Mouse (Mus musculus) heart, postnatal 14 days (tissue): ENCODE measurements around the gene Atp5j. TPM values are rescaled to one million over a fixed set of nuclear protein-coding genes. Genes with fewer than 3 reads are reported as not detected.
A peak's percentile ranks its signal among the peaks of the same experiment; 100 is the strongest.

Experiments
- DNase-seq, 2 experiments: peaks; one replicate each; pipeline ENCODE4 v3.0.0; 2021 to 2022
- intact Hi-C: fragments of 180-260 bp; cut with DNase I; formaldehyde crosslinking; loops from one replicate; pipeline ENCODE4 v1.15.1; 2025
- total RNA-seq, 2 experiments: library from RNA; stranded (reverse); gene quantifications; 2 replicates each; pipeline ENCODE4 v1.2.3; 2021

The Atp5j gene
- total RNA-seq, 2 experiments from 2014 or later: 1,607 to 1,650 TPM

DNA sequence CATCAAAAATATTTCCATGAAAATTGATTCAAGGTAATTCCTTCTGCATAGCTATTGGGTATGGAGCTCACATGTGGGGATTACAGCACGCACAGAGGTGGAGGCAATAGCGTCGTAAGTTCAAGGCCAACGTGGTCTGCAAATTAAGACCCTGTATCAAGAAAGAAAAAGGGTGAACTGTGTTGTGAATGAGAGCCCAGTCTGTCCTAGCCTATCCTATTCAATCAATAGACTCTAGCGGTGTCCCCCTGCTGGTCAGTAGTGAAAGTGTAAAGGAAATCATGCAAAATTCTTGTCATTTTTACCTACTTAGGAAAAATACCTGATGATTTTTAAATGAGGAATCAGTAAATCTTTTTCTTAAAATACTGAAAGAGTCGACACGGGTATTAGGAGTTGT, 18.0 kb downstream of the Atp5j start:
- DNase-seq: peak in 1 of 2 experiments; percentile 50

DNA sequence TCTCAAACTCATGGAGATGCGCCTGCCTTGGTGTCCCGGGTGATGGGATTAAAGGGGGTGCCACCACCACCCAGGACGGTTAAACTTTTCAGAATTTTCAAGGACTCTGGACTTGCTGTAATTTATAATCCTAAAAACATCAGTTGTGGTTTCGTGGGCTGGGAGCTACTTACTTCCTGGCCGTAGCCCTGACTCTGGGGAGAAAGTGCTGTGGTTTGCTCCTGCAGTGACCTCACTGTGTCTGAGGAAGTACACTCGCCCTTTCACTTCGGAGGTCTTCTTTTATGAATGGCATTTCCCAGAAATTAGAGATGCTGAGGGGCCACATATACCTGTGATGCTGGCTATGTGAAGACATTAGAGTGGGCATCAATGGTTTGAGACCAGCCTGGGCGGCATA, 20.9 kb downstream of the Atp5j start:
- intact Hi-C loops: no loop called here
- DNase-seq: no peak

More for the DNA sequence above, 18.0 kb downstream of the Atp5j start:
- intact Hi-C loops: loop anchor here (1.0 kb wide), 1 partner anchor 82 kb away; the partner anchor contains the start of gene Mrpl39

DNA sequence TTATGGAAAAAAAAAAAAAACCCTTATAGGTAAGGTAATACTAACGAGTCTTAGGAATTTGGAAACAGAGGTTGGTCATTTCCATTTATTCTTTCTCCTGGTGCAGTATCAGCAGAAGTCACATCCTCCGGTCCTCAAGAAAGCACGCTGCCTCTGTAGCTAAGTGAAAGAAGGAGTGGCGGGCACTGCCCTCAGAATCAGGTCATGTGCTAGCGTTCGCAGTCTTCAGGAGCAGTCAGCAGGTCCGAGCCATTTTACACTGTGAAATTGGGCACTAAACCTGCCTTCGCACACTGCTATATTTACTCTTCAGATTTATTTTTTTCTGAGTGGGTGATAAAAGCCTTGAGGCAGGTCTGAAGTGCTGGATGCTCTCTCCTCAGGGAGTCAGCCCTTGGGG, 21.6 kb downstream of the Atp5j start:
- DNase-seq: no peak
- intact Hi-C loops: no loop called here

DNA sequence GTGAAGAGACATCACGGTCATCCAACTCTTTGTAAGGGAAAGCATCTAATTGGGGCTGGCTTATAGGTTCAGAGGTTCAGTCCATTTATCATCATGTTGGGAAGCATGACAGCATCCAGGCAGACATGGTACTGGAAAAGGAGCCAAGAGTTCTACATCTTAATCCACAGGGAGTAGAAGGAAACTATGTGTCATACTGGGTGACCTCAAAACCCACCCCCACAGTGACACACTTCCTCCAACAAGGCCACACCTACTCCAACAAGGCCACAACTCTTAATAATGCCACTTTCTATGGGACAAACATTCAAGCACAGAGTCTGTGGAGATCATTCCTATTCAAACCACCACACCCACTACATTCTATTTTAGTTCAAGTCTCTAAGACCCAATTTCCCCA, 25.2 kb downstream of the Atp5j start:
- no peak for DNase-seq
- intact Hi-C loops: no loop called here

DNA sequence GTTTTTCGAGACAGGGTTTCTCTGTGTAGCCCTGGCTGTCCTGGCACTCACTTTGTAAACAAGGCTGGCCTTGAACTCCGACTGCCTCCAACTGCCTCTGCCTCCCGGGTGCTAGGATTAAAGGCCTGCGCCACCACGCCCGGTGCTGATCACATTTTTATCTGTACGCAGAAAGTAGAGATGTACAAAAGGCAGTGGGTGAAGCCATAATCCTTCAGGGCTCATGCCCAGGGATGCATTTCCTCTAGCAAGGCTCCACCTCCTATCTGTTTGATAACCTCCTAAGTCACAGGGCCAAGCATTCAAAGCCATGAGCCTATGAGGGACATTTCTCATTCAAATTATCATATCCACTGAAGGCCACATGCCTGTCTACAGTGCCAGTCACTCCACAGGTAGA, 27.6 kb downstream of the Atp5j start:
- DNase-seq: no peak
- intact Hi-C loops: no loop called here

DNA sequence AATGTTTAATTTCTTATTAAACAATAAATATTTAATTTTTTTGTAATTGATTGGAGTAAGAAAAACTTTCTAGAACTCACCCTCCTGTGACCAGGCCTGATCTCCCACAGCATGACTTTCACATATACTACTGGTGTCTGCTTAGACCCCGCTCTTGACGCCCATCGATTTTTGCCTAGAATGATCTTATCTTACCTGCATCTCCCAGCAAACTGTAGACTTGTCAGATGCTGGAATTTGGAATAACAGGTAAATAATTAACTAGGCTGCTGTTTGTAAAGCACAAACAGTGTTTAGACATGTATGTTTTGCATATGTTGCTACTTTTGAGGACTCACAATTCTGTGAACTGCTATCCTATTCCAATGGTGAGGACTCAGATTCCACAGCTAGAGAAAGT, 29.2 kb downstream of the Atp5j start:
- DNase-seq: no peak
- intact Hi-C loops: no loop called here

DNA sequence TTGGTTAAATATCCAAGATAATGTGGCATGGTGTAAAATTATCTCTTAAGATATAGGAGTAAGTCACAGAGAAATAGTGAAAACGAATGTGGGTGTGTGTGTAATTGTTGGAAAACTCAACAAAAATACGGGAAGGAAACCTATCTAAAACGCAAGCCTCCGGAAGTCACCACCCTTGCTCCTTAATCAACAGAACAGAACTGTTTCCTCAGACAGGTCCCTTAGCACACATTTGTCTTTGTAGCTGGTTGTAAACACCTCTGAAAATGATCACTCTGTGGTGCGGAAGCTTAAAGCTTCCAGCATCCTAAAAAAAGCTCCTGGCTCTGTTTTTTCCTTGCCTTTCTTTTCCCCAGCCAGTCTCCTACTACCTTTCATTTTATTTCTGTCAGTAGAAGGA, 30.6 kb downstream of the Atp5j start:
- DNase-seq: no peak
- intact Hi-C loops: no loop called here

DNA sequence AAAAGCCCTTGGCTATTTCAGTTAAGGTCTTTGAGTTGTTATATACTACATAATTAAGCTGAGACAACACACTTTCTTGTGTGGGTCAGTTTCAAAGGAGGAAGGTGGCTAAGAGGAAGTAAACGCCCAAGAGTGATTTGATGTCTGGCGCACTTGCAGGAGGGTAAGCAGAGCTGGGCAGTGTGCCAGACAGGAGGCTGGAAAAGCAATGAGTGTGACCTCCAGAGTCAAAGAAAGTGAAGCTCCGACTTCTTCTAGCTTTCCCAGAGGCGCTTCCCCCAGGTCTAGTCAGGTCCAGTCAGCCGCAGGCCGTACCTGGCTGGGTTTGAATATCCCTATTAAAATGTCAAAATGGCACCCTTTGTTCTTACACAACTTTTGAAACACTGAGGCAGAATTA, 33.2 kb downstream of the Atp5j start:
- intact Hi-C loops: no loop called here
- DNase-seq: peak; percentile 73 to 79

DNA sequence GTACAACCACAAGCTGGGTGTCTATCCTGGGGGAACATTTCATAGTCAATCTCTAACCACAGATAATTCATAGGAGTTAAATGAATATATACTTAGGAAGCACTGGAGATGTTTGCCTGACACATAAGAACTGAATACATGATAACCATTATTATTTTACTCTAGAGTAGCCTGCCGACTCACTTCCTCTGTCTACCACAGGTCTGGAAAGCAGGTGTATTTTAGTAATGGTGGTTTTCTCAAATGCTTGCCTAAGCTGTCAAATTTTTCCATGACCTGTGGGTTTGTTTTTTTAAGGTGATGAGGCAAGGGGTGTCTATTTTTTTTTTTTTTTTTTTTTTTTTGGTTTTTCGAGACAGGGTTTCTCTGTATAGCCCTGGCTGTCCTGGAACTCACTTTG, 35.4 kb downstream of the Atp5j start:
- DNase-seq: no peak
- intact Hi-C loops: no loop called here

DNA sequence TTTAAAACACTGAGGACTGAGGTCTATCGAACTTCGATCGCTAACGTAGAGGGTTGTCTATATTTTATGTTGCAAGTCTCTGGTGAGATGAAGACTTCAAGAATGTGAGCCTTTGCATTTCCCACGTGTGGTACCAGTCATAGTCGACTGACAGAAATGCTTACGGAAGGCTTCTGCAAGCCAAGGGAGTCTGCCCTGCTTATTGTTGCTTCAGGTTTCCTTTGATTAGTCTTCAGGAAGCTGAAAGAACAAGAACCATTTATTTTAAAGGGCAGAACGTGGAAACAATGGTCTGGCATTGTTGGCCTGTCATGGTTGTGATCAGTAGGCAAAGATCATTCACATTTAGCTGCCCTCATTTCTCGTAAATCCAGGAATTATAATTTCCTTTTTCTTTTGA, 38.7 kb downstream of the Atp5j start:
- intact Hi-C loops: no loop called here
- no peak for DNase-seq

DNA sequence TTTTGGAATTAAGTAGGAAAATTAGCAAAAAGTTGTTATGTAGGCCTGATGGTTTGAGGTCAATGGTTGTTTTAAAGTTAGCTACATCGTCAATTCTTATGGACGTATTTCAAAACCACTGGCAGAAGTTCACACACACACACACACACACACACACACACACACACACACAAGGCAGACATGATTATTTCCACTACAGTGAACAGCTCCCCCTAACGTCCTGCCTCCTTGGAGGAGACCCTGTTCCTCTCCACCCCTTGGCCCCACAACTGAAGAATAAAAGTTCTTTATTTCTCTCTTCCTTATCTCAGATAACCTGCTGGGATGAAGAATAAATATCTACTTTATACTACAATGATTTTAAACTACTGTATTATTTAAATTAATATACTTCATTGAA, 40.1 kb downstream of the Atp5j start:
- no peak for DNase-seq
- intact Hi-C loops: no loop called here

DNA sequence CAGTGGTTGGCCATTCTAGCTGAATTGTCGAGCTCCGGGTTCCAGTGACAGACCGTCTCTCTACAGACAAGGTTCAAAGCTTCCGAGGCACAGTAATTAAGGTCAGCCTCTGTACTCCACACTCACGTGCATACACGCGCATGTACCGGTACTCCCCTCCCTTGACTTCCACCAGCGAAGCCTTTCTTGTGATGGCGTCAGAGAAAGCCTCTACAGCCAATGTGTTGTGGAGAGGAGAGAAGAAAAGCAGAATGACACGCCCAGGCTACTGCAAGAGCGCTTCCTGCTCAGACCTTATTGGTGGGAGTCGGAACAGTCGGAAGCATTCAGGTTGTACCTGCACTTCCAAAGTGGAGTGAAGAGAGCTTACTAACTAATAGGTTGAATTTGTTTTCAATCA, 42.0 kb downstream of the Atp5j start:
- DNase-seq: no peak
- intact Hi-C loops: no loop called here

DNA sequence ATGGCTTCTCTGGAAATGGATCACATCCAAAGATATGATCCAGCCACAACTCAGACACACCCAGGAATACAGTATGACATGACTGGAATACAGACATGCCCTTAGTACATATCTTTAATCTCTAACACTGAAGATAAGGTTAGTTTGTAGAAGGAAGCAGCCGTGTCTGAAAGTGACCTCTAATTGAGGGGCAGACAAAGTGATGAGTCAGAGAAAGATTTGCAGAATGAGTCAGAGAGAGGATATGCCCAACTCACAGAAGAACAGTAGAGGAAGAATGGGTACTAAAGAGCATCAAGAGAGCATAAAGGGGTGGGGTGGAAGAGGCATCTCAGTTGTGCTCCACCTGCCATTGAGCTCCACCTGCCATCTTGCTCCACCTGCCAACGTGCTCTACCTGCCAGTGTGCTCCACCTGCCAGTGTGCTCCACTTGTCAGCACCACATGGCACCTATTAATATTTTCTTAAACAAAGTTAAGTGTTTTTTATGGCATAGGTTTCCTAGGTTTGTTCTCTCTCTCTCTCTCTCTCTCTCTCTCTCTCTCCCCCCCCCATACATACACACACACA, 44.7 kb downstream of the Atp5j start:
- intact Hi-C loops: no loop called here
- no peak for DNase-seq

DNA sequence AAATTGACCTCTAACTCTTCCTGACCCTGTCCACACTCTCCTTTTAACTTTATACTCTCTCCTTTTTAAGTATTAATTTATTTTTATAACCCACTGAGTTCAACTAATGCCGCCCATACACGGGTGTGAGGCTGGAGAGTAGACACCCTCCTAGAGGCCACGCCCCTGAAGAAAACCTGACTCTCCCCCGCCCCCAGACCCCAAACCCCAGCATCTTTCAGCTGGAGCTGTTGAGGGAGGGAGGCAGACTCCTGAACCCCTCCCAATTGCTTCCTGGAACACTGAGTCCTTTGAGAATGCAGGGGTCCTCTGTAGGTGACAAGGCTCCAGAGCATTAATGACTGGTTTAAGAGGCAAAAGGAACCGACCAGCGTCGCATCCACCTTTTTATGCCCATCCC, 50.5 kb downstream of the Atp5j start:
- intact Hi-C loops: no loop called here
- DNase-seq: no peak

DNA sequence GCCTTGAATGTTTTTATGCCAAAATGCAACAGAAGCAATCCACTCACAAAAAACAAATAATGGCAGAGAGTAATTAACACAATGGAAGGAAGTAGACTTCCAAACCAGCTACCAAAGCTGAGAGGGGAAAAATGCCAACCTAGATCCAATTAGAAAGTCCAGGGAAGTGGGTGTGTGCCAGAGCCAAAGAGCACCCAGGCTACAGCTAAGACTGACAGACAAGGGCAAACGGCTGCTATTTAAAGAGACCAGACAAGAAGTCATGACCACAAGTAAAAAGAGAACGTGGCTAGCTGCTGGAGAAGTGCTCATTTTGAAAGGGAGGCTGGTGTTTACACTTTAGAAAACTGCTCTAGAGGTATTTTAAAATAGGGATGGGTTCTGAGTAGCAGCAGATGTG, 52.1 kb downstream of the Atp5j start:
- intact Hi-C loops: no loop called here
- peak in 1 of 2 experiments; percentile 37 for DNase-seq

DNA sequence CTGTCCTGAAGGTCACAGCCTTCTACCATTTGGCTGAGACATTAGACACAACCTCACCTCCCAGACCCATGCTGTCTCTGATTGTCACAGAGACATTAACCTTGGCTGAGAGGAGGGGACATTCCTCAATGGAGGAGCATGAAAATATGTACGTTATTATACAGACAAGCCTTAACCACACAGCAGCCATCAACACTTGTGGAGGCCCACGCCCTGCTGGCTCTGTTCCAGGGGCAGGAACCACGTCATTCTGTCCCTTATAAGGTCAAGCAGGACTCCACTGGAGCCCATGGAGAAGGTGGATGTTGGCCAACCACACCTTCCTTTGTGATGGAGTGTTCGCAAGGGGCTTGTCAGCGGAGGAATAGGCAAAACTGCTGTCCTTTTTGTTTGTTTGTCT, 55.7 kb downstream of the Atp5j start:
- intact Hi-C loops: no loop called here
- DNase-seq: no peak

DNA sequence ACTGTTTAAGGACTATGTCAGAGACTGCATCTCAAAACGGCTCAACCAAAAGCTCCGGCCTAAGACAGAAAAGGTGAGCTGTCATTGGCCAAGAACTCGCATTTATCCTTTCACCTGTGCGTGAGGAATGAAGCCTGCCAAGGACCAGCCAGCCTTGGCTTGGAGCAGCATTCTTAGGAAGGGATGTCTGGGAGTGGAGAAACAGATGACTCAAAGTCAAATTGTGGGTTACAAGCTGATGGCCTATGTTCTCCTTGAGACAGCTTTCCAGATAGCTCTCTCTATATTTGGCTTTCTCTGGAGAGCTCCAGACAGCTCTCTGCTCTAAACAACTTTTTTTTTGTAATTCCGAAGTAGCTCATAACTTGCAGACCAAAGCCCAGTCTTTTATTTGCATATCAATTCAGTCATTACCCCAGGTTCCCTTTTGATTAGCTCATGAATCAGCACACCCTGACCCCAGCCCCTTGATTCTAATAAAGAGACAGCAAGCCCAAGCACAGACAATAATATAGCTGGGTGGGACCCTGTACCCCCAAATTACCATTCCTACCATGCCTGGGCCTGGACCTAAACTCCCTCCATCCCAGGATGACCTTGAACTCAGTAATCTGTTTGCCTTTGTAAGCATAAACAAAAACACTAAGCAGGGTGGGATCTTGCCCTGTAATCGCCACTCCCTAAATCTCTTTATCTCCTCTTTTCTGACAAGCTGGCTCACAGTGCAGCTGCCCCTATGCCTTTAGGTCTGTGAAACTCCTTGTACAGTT, 56.4 kb downstream of the Atp5j start:
- DNase-seq: no peak
- intact Hi-C loops: no loop called here

DNA sequence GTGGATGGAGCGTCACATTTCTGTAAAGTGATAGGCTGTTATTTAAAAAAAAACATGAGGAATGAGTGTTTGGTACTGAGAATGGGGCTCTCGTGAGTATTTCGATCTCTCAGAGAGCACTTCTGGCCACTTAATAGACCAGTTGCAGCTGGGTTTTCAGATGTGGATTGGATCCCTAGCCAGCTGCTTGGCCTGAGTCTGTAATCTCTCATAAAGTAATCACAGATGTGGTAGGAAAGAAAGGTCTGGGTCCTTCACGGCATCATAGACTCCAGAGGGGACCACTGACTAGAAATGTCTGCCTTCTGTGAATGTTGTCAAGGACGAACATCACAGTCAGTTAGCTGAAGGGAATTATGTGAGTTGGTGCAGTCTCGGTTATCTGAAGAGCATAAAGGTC, 57.0 kb downstream of the Atp5j start:
- intact Hi-C loops: no loop called here
- no peak for DNase-seq
